Mouse (Mus musculus): ENCODE measurements around the gene Bola3. TPM values are rescaled to one million over a fixed set of nuclear protein-coding genes. Genes with fewer than 3 reads are reported as not detected.

Gene Bola3
- polyA plus RNA-seq, 1 experiment from 2014 or later = 140 TPM

GRCm38 (mm10) chr6:83396711-83397110 is 47.8 kb downstream of the Bola3 start:
- Histone ChIP-seq H3K27ac (ENCODE audit: low read depth, low read length) (no peak overlapping the region), H3K4me2 (ENCODE audit: low read depth, low read length, severe bottlenecking) (no peak overlapping the region), H3K9ac (ENCODE audit: low read length) (no peak overlapping the region), H3K4me1 (replicated peaks; ENCODE audit: control insufficient read depth, insufficient read depth, low read length) (no peaks in the 10 kb centered on the region), H3K36me3 (ENCODE audit: control insufficient read depth, insufficient read depth, low read length) (peaks cover 13% of the 10 kb centered on the region; the same call in 1 of the 2 replicates), H3K4me3 (ENCODE audit: low read depth, low read length) (no peak overlapping the region), H3K27me3 (ENCODE audit: control insufficient read depth, insufficient read depth, low read length) (no peaks in the 10 kb centered on the region), H3K9me3 (ENCODE audit: control insufficient read depth, low read length) (no peaks in the 10 kb centered on the region)
- no peak for DNase-seq (ENCODE audit: low spot score)
- 98% methylated on average over 2 of the region's 2 CpGs for WGBS
- no peak for ATAC-seq (replicated peaks; ENCODE audit: low FRiP score)

- no peak for ATAC-seq (replicated peaks; ENCODE audit: low FRiP score)
- Histone ChIP-seq H3K27ac (ENCODE audit: low read depth, low read length) (no peak overlapping the region), H3K4me2 (ENCODE audit: low read depth, low read length, severe bottlenecking) (no peak overlapping the region), H3K9me3 (ENCODE audit: control insufficient read depth, low read length) (no peaks in the 10 kb centered on the region), H3K4me1 (replicated peaks; ENCODE audit: control insufficient read depth, insufficient read depth, low read length) (no peaks in the 10 kb centered on the region), H3K9ac (ENCODE audit: low read length) (no peak overlapping the region), H3K4me3 (ENCODE audit: low read depth, low read length) (no peak overlapping the region), H3K27me3 (ENCODE audit: control insufficient read depth, insufficient read depth, low read length) (no peaks in the 10 kb centered on the region), H3K36me3 (ENCODE audit: control insufficient read depth, insufficient read depth, low read length) (peaks cover 18% of the 10 kb centered on the region)
- 78% methylated on average over 8 of the region's 8 CpGs for WGBS
- no peak for DNase-seq (ENCODE audit: low spot score)
These were observed 48.8 kb downstream of the Bola3 start for GRCm38 (mm10) chr6:83397728-83398127.

GRCm38 (mm10) chr6:83399790-83400189 is 50.8 kb downstream of the Bola3 start:
- DNase-seq (ENCODE audit: low spot score) = no peak
- 87% methylated on average over 3 of the region's 3 CpGs for WGBS
- Histone ChIP-seq H3K4me1 (replicated peaks; ENCODE audit: control insufficient read depth, insufficient read depth, low read length) (no peaks in the 10 kb centered on the region), H3K9ac (ENCODE audit: low read length) (no peak overlapping the region), H3K4me3 (ENCODE audit: low read depth, low read length) (no peak overlapping the region), H3K27ac (ENCODE audit: low read depth, low read length) (no peak overlapping the region), H3K36me3 (ENCODE audit: control insufficient read depth, insufficient read depth, low read length) (peaks cover 25% of the 10 kb centered on the region), H3K27me3 (ENCODE audit: control insufficient read depth, insufficient read depth, low read length) (no peaks in the 10 kb centered on the region), H3K9me3 (ENCODE audit: control insufficient read depth, low read length) (no peaks in the 10 kb centered on the region), H3K4me2 (ENCODE audit: low read depth, low read length, severe bottlenecking) (no peak overlapping the region)
- no peak for ATAC-seq (replicated peaks; ENCODE audit: low FRiP score)

- 95% methylated on average over 8 of the region's 8 CpGs for WGBS
- Histone ChIP-seq H3K36me3 (ENCODE audit: control insufficient read depth, insufficient read depth, low read length) (peaks cover 18% of the 10 kb centered on the region), H3K4me3 (ENCODE audit: low read depth, low read length) (no peak overlapping the region), H3K4me1 (replicated peaks; ENCODE audit: control insufficient read depth, insufficient read depth, low read length) (no peaks in the 10 kb centered on the region), H3K27me3 (ENCODE audit: control insufficient read depth, insufficient read depth, low read length) (no peaks in the 10 kb centered on the region), H3K27ac (ENCODE audit: low read depth, low read length) (no peak overlapping the region), H3K9ac (ENCODE audit: low read length) (no peak overlapping the region), H3K9me3 (ENCODE audit: control insufficient read depth, low read length) (no peaks in the 10 kb centered on the region), H3K4me2 (ENCODE audit: low read depth, low read length, severe bottlenecking) (no peak overlapping the region)
- ATAC-seq (replicated peaks; ENCODE audit: low FRiP score) = no peak
- DNase-seq (ENCODE audit: low spot score) = no peak
These were observed 54.5 kb downstream of the Bola3 start for GRCm38 (mm10) chr6:83403481-83403880.

- H3K4me2 ChIP-seq (ENCODE audit: low read depth, low read length, severe bottlenecking) = no peak overlapping the region
- no peaks in the 10 kb centered on the region for H3K27me3 ChIP-seq (ENCODE audit: control insufficient read depth, insufficient read depth, low read length)
- DNase-seq (ENCODE audit: low spot score) (no peak), ATAC-seq (replicated peaks; ENCODE audit: low FRiP score) (no peak)
- no peaks in the 10 kb centered on the region for H3K9me3 ChIP-seq (ENCODE audit: control insufficient read depth, low read length)
- peaks cover 18% of the 10 kb centered on the region for H3K36me3 ChIP-seq (ENCODE audit: control insufficient read depth, insufficient read depth, low read length)
- WGBS = 95% methylated on average over 13 of the region's 13 CpGs
- H3K4me1 ChIP-seq (replicated peaks; ENCODE audit: control insufficient read depth, insufficient read depth, low read length) = no peaks in the 10 kb centered on the region
- no peak overlapping the region for H3K9ac ChIP-seq (ENCODE audit: low read length)
- no peak overlapping the region for H3K4me3 ChIP-seq (ENCODE audit: low read depth, low read length)
- H3K27ac ChIP-seq (ENCODE audit: low read depth, low read length) = no peak overlapping the region
These were observed 55.6 kb downstream of the Bola3 start for GRCm38 (mm10) chr6:83404571-83404970.

- H3K4me2 ChIP-seq (ENCODE audit: low read depth, low read length, severe bottlenecking) = no peak overlapping the region
- no peak for ATAC-seq (replicated peaks; ENCODE audit: low FRiP score)
- 93% methylated on average over 7 of the region's 7 CpGs for WGBS
- no peak overlapping the region for H3K27ac ChIP-seq (ENCODE audit: low read depth, low read length)
- DNase-seq (ENCODE audit: low spot score) = no peak
- H3K4me1 ChIP-seq (replicated peaks; ENCODE audit: control insufficient read depth, insufficient read depth, low read length) = 0 out of 2 replicates have a peak, but pooled peaks cover under 1% of the 10 kb centered on the region
- H3K4me3 ChIP-seq (ENCODE audit: low read depth, low read length) = no peak overlapping the region
- peaks cover 18% of the 10 kb centered on the region for H3K36me3 ChIP-seq (ENCODE audit: control insufficient read depth, insufficient read depth, low read length)
- H3K27me3 ChIP-seq (ENCODE audit: control insufficient read depth, insufficient read depth, low read length) = no peaks in the 10 kb centered on the region
- no peak overlapping the region for H3K9ac ChIP-seq (ENCODE audit: low read length)
- H3K9me3 ChIP-seq (ENCODE audit: control insufficient read depth, low read length) = no peaks in the 10 kb centered on the region
These were observed 56.6 kb downstream of the Bola3 start for GRCm38 (mm10) chr6:83405511-83406064.

GRCm38 (mm10) chr6:83408510-83408909 is 59.6 kb downstream of the Bola3 start:
- Histone ChIP-seq H3K9ac (ENCODE audit: low read length) (no peak overlapping the region), H3K4me2 (ENCODE audit: low read depth, low read length, severe bottlenecking) (no peak overlapping the region), H3K4me3 (ENCODE audit: low read depth, low read length) (no peak overlapping the region), H3K27ac (ENCODE audit: low read depth, low read length) (no peak overlapping the region), H3K27me3 (ENCODE audit: control insufficient read depth, insufficient read depth, low read length) (no peaks in the 10 kb centered on the region), H3K9me3 (ENCODE audit: control insufficient read depth, low read length) (no peaks in the 10 kb centered on the region), H3K36me3 (ENCODE audit: control insufficient read depth, insufficient read depth, low read length) (peaks cover 9% of the 10 kb centered on the region), H3K4me1 (replicated peaks; ENCODE audit: control insufficient read depth, insufficient read depth, low read length) (peaks cover 10% of the 10 kb centered on the region)
- WGBS = 96% methylated on average over 9 of the region's 9 CpGs
- no peak for ATAC-seq (replicated peaks; ENCODE audit: low FRiP score)
- no peak for DNase-seq (ENCODE audit: low spot score)

Small RNA genes within 50 kb of the gene (microRNA-seq; reads per million reads assigned to microRNA genes)
- not detected for gene Mir6374 (ENCODE audit: insufficient number of aligned reads)

Other genes with a start within 250 kb of the Bola3 start
- 2.8 and 3.0 TPM in 2 replicates for gene Ccdc142, start 247.5 kb upstream of the Bola3 start, polyA plus RNA-seq (2014; fragmentation: Nextera tagmentation; extraction: Ambion mirVana)
- 2.5 and 3.0 TPM in 2 replicates for gene Gm42688, start 247.5 kb upstream of the Bola3 start, polyA plus RNA-seq (2014; fragmentation: Nextera tagmentation; extraction: Ambion mirVana)
- 116 and 123 TPM in 2 replicates for gene Mrpl53, start 240.1 kb upstream of the Bola3 start, polyA plus RNA-seq (2014; fragmentation: Nextera tagmentation; extraction: Ambion mirVana)
- 37.1 and 39.0 TPM in 2 replicates for gene Mogs, start 233.7 kb upstream of the Bola3 start, polyA plus RNA-seq (2014; fragmentation: Nextera tagmentation; extraction: Ambion mirVana)
- 141 and 154 TPM in 2 replicates for gene Wbp1, start 227.6 kb upstream of the Bola3 start, polyA plus RNA-seq (2014; fragmentation: Nextera tagmentation; extraction: Ambion mirVana)
- 20.0 and 27.7 TPM in 2 replicates for gene Ino80b, start 223.7 kb upstream of the Bola3 start, polyA plus RNA-seq (2014; fragmentation: Nextera tagmentation; extraction: Ambion mirVana)
- gene Rtkn, start 213.7 kb upstream of the Bola3 start, polyA plus RNA-seq (2014; fragmentation: Nextera tagmentation; extraction: Ambion mirVana) = 17.8 and 23.0 TPM in 2 replicates
- gene Wdr54, start 192.8 kb upstream of the Bola3 start, polyA plus RNA-seq (2014; fragmentation: Nextera tagmentation; extraction: Ambion mirVana) = 12.6 and 15.6 TPM in 2 replicates
- 1.2 and 1.9 TPM in 2 replicates for gene 1700003E16Rik, start 192.7 kb upstream of the Bola3 start, polyA plus RNA-seq (2014; fragmentation: Nextera tagmentation; extraction: Ambion mirVana)
- 99.6 and 104 TPM in 2 replicates for gene Dctn1, start 183.2 kb upstream of the Bola3 start, polyA plus RNA-seq (2014; fragmentation: Nextera tagmentation; extraction: Ambion mirVana)
- gene Slc4a5, start 129.3 kb upstream of the Bola3 start, polyA plus RNA-seq (2014; fragmentation: Nextera tagmentation; extraction: Ambion mirVana) = 0.35 and 0.84 TPM in 2 replicates
- gene Mthfd2, start 23.2 kb upstream of the Bola3 start, polyA plus RNA-seq (2014; fragmentation: Nextera tagmentation; extraction: Ambion mirVana) = 48.0 and 48.1 TPM in 2 replicates
- 69.7 TPM in 2 replicates for gene Mob1a, start 23.1 kb upstream of the Bola3 start, polyA plus RNA-seq (2014; fragmentation: Nextera tagmentation; extraction: Ambion mirVana)
- 49.9 and 56.0 TPM in 2 replicates for gene Tet3, start 109.9 kb downstream of the Bola3 start, polyA plus RNA-seq (2014; fragmentation: Nextera tagmentation; extraction: Ambion mirVana)
- 57.9 and 60.6 TPM in 2 replicates for gene Dguok, start 157.8 kb downstream of the Bola3 start, polyA plus RNA-seq (2014; fragmentation: Nextera tagmentation; extraction: Ambion mirVana)
- gene Actg2, start 187.1 kb downstream of the Bola3 start, polyA plus RNA-seq (2014; fragmentation: Nextera tagmentation; extraction: Ambion mirVana) = 2.3 and 3.1 TPM in 2 replicates
- 20.5 and 21.6 TPM in 2 replicates for gene Stambp, start 223.6 kb downstream of the Bola3 start, polyA plus RNA-seq (2014; fragmentation: Nextera tagmentation; extraction: Ambion mirVana)